Mouse (Mus musculus) neural tube, embryonic 10.5 days (tissue): ENCODE measurements around the gene Olfr1371.
A peak's percentile ranks its signal among the peaks of the same experiment; 100 is the strongest.
"Not testable (repeated sequence)": the region's sequence is repeated elsewhere in the genome, so short reads cannot be mapped to it uniquely, and the experiment has no call there.

Experiments
- DNase-seq: peaks from one replicate; pipeline ENCODE4 v3.0.0-alpha.2; 2017; ENCODE audit warnings: low spot score; ENCODE audit errors: extremely low spot score

The Olfr1371 gene

GRCm38 (mm10) chr11:52225986-52226599 is 12.3 kb upstream of the Olfr1371 start:
- DNase-seq = no peak

GRCm38 (mm10) chr11:52223968-52224682 is 10.3 kb upstream of the Olfr1371 start:
- DNase-seq = no peak

GRCm38 (mm10) chr11:52222891-52223290 is 9.1 kb upstream of the Olfr1371 start:
- DNase-seq = no peak

- DNase-seq = not testable (repeated sequence)
Measured at GRCm38 (mm10) chr11:52221921-52222320, 8.1 kb upstream of the Olfr1371 start.

GRCm38 (mm10) chr11:52220282-52220681 is 6.5 kb upstream of the Olfr1371 start:
- peak; percentile 70 for DNase-seq

- DNase-seq = not testable (repeated sequence)
Measured at GRCm38 (mm10) chr11:52196496-52197023, 17.2 kb downstream of the Olfr1371 start.

GRCm38 (mm10) chr11:52180651-52181050 is 33.1 kb downstream of the Olfr1371 start:
- DNase-seq = not testable (repeated sequence)

- not testable (repeated sequence) for DNase-seq
Measured at GRCm38 (mm10) chr11:52179897-52180296, 33.9 kb downstream of the Olfr1371 start.

- peak; percentile 14 for DNase-seq
Measured at GRCm38 (mm10) chr11:52168461-52168860, 45.3 kb downstream of the Olfr1371 start.

GRCm38 (mm10) chr11:52167901-52168302 is 45.9 kb downstream of the Olfr1371 start:
- peak; percentile 41 for DNase-seq

- peak; percentile 47 for DNase-seq
Measured at GRCm38 (mm10) chr11:52167126-52167525, 46.7 kb downstream of the Olfr1371 start.

GRCm38 (mm10) chr11:52163926-52164325 is 49.9 kb downstream of the Olfr1371 start:
- no peak for DNase-seq
